Mouse (Mus musculus) Patski (cell line): ENCODE results near the gene Spryd3. TPM values are rescaled to one million over a fixed set of nuclear protein-coding genes. Genes with fewer than 3 reads are reported as not detected.

Source experiments
- ATAC-seq: fragments of 100-300 bp; one replicate; pipeline ENCODE4 v1.8.0; 2021
- CTCF ChIA-PET: fragments of 350-600 bp; sonication (Branson Sonifier 250); formaldehyde crosslinking; loops from one replicate; lab custom pipeline; 2022; ENCODE audit warnings: inconsistent platforms; lab: Charles Lee
- POLR2A ChIA-PET: fragments of 350-600 bp; sonication (Branson Sonifier 250); formaldehyde crosslinking; loops from one replicate; lab custom pipeline; 2022; ENCODE audit warnings: antibody characterized with exemption, inconsistent platforms; lab: Charles Lee
- DNase-seq: peaks from one replicate; pipeline ENCODE4 v3.0.0-alpha.2; 2011; ENCODE audit warnings: low read depth, low spot score
- H3K27me3 ChIP-seq: fragments of 371-371 bp; one replicate; pipeline ENCODE4 v1.5.1; 2021
- CTCF ChIP-seq: fragments of 100-300 bp; IDR thresholded peaks from one replicate; pipeline ENCODE4 v1.5.1; 2021
- in situ Hi-C: fragments of 300-500 bp; cut with MboI; formaldehyde crosslinking; loops from 3 replicates; pipeline ENCODE4 v1.11.1; 2018; ENCODE audit warnings: low pct_unique_long_range_greater_than_20kb, mixed read lengths
- polyA plus RNA-seq: library from polyadenylated mRNA; unstranded; gene quantifications from one replicate; pipeline ENCODE4 v1.2.3, GENCODE M21; 2021

Spryd3 gene
- polyA plus RNA-seq, 1 experiment from 2014 or later: 47.4 TPM

GRCm38 (mm10) chr15:102079221-102079620, 56.8 kb downstream of the Spryd3 start:
- no peak for DNase-seq
- in situ Hi-C loops: no loop called here
- no peak for ATAC-seq
- CTCF ChIA-PET: interaction anchor here (1.3 to 4.4 kb wide), 2 partner anchors 12 to 763 kb away, joined by 3 to 19 read pairs; no protein-coding TSS in a partner anchor
- TF ChIP-seq CTCF: no peak
- POLR2A ChIA-PET: no interaction called here
- H3K27me3 ChIP-seq: no peaks in the 10 kb centered on the region

GRCm38 (mm10) chr15:102077111-102077677, 58.8 kb downstream of the Spryd3 start:
- no peaks in the 10 kb centered on the region for H3K27me3 ChIP-seq
- CTCF ChIA-PET: interaction anchor here (0.9 to 2.5 kb wide), 3 partner anchors 8 to 23 kb away, joined by 3 to 8 read pairs (median 7); partner anchors contain the start of gene Tns2
- POLR2A ChIA-PET: interaction anchor here (1.0 kb wide), 1 partner anchor 26 kb away, joined by 5 read pairs; no protein-coding TSS in a partner anchor
- DNase-seq: no peak
- ATAC-seq: no peak
- TF ChIP-seq CTCF: no peak
- in situ Hi-C loops: no loop called here

DNA sequence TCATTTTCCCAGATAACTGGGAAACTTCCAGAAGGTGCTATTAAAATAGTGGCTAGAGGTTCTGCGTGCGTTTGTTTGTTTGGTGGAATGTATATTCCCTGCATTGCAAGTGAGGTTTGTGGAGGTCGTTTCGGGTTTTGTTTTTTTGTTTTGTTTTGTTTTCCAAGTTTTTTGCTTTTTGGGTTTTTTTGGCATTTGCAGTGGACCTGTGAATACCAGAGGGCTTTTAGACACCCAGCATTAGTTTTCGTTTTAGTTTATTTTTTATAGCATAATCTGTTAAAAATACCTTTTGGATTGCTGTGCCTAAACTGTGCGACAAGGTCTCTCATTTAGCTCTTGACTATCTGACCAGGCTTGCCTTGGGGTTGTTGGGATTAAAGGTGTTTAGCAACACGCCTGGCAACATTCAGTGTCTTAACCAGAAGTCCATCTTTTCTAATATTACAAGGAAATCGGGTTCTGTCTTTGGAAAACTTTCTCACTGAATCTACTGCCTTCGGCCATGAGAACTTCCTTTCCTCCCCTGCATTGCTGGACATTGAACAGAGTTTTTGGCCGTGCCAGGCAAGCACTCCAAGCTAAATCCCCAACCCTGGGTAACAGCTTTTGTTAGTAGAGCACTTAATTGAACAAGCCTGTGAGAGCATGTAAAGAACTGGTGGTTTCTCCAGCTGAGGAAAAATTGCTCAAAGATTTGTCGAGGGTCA, 61.0 kb downstream of the Spryd3 start:
- in situ Hi-C loops: loop anchor here (5.0 kb wide), 2 partner anchors 303 to 743 kb away; no protein-coding TSS in a partner anchor
- ATAC-seq (no peak), DNase-seq (no peak)
- no peaks in the 10 kb centered on the region for H3K27me3 ChIP-seq
- TF ChIP-seq CTCF: no peak
- ChIA-PET CTCF (interaction anchor here (2.3 to 2.5 kb wide), 2 partner anchors 10 to 25 kb away, joined by 7 to 8 read pairs; partner anchors contain the start of gene Tns2), POLR2A (interaction anchor here (0.6 to 1.0 kb wide), 2 partner anchors 26 to 34 kb away, joined by 3 read pairs; partner anchors contain the start of gene Tns2)

- in situ Hi-C loops: loop anchor here (5.0 kb wide), 2 partner anchors 302 to 742 kb away; no protein-coding TSS in a partner anchor
- DNase-seq (no peak), ATAC-seq (peak; percentile 48)
- POLR2A ChIA-PET: no interaction called here
- no peak for TF ChIP-seq CTCF
- no peaks in the 10 kb centered on the region for H3K27me3 ChIP-seq
- CTCF ChIA-PET: no interaction called here
Measured at GRCm38 (mm10) chr15:102074070-102074731, 61.8 kb downstream of the Spryd3 start.

DNA sequence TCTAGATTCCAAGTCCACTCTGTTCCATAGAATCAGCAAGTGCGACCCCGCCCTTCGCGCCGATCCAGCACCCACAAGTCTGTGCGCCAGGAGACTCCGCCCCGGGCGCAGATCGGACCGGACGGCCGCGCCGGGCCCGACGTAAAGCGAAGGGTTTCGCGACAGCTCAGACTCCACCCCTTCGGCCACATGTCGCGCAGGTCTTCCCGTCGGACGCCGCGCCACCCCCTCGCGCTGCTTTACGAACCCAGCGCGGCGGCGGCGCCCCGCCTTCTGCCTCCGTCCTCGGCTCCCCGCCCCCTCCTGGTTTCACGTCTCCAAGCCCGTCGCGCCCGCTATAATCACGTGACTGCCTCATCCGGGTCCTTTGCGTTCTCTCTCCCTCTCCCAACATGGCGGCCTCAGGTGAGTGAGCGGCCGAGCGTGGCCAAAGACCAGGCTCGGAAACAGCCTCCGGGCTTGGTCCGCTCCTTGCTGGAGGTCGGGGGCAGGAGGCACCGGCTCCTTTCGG, 62.4 kb downstream of the Spryd3 start, which contains the start of gene Eif4b:
TSS of gene Eif4b (plus strand) at position 215 of the 511 bp plus-strand sequence.
- POLR2A ChIA-PET: no interaction called here

DNA sequence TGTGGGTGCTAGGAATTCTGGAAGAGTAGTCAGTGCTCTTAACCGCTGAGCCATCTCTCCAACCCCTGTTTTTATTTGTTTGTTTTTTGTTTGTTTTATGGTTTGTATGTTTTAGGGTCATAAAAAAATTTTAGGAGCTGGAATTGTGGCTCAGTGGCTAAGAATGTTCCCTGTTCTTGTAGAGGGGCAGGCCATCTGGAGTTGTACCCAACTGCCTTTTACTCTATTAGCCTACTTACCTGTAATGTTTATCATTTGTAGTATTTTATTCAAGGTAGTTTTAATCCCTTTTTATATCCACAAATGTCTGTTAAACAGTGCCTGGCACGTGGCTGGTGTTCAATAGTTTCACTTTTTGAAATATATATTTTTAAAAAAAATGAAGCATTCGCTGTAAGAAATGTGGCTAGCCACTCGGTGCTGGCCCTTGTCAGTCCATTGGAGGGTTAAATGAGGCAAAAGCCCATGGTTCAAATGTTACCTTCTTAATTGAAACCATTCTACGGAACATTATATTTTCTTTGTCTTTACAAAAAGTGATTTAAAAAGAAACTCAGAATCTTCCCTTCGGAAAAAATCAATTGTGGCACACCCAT, 63.0 kb downstream of the Spryd3 start:
- ChIA-PET CTCF (interaction anchor here (0.9 kb wide), 1 partner anchor 48 kb away, joined by 3 read pairs; no protein-coding TSS in a partner anchor), POLR2A (no interaction called here)
- peaks cover 2% of the 10 kb centered on the region for H3K27me3 ChIP-seq
- DNase-seq: no peak
- no peak for TF ChIP-seq CTCF
- in situ Hi-C loops: loop anchor here (5.0 kb wide), 2 partner anchors 301 to 741 kb away; no protein-coding TSS in a partner anchor
- ATAC-seq: peak; percentile 13

More for the DNA sequence above, 62.4 kb downstream of the Spryd3 start, which contains the start of gene Eif4b:
- peak; percentile 75 for ATAC-seq
- no peak for TF ChIP-seq CTCF
- in situ Hi-C loops: loop anchor here (5.0 kb wide), 2 partner anchors 301 to 741 kb away; no protein-coding TSS in a partner anchor
- peak; percentile 88 for DNase-seq
- no peaks in the 10 kb centered on the region for H3K27me3 ChIP-seq
- CTCF ChIA-PET: interaction anchor here (0.9 kb wide), 1 partner anchor 49 kb away, joined by 3 read pairs; no protein-coding TSS in a partner anchor

DNA sequence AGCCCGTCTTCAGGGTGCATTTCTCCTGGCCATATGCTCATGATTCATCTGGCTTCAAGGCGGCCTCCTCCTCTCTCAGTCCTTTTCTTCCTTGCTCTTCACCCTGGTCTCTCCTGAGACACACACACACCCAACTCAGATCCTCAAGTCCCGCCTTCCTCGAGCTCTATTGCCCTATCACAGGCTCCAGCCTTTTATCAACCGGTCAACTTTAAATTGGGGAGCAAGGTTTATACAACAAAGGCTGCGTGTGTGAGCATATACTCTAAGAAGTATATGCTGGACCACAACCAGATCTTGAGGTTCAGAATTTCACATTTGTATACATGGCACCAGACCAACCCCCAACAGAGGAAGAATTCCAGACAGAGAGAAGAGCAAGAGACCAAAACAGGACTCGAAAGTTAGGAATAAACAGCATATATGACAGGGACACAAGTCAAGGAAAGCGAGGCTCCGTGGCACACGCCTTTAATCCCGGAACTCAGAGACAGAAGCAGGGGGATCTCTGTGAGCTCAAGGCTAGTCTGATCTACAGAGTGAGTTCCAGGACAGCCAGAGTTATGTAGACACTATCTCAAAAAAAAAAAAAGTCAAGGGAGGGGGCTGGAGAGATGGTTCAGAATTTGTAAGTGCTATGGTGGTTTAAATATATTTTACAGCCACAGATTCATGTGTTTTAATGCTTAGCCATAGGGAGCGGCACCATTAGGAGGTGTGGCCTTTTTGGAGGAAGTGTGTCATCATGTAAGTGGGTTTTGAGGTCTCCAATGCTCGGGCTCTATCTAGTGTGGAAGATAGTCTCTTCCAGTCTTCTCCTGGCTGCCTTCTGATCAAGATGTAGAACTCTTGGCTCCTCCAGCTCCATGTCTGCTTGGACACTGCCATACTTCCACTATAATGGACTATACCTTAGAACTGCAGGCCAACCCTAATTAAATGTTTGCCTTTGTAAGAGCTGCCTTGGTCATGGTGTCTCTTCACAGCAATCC, 65.3 kb downstream of the Spryd3 start:
- in situ Hi-C loops: loop anchor here (5.0 kb wide), 2 partner anchors 298 to 738 kb away; no protein-coding TSS in a partner anchor
- no peak for ATAC-seq
- no peak for DNase-seq
- CTCF ChIA-PET: interaction anchor here (1.2 kb wide), 1 partner anchor 75 kb away, joined by 3 read pairs; no protein-coding TSS in a partner anchor
- H3K27me3 ChIP-seq: peaks cover 7% of the 10 kb centered on the region
- TF ChIP-seq CTCF: no peak
- POLR2A ChIA-PET: no interaction called here

Other genes starting within 250 kb of the Spryd3 start
- gene Krt76, start 243.3 kb downstream of the Spryd3 start, polyA plus RNA-seq: not detected
- gene Krt4, start 211.5 kb downstream of the Spryd3 start, polyA plus RNA-seq: 0.19 TPM
- 1.3 TPM for gene Krt79, start 195.9 kb downstream of the Spryd3 start, polyA plus RNA-seq
- gene Krt78, start 181.9 kb downstream of the Spryd3 start, polyA plus RNA-seq: 0.05 TPM
- 73.5 TPM for gene Krt8, start 131.8 kb downstream of the Spryd3 start, polyA plus RNA-seq
- 24.8 TPM for gene Krt18, start 108.1 kb downstream of the Spryd3 start, polyA plus RNA-seq
- gene Eif4b, start 62.5 kb downstream of the Spryd3 start, polyA plus RNA-seq: 237 TPM
- 53.6 TPM for gene Tns2, start 35.8 kb downstream of the Spryd3 start, polyA plus RNA-seq
- 0.05 TPM for gene Igfbp6, start 8.1 kb upstream of the Spryd3 start, polyA plus RNA-seq
- 0.13 TPM for gene Soat2, start 14.3 kb upstream of the Spryd3 start, polyA plus RNA-seq
- 96.4 TPM for gene Zfp740, start 67.0 kb upstream of the Spryd3 start, polyA plus RNA-seq
- 79.6 TPM for gene Csad, start 68.5 kb upstream of the Spryd3 start, polyA plus RNA-seq
- 0.35 TPM for gene Itgb7, start 95.7 kb upstream of the Spryd3 start, polyA plus RNA-seq
- 32.0 TPM for gene Rarg, start 121.3 kb upstream of the Spryd3 start, polyA plus RNA-seq
- 0.03 TPM for gene Gm9918, start 134.3 kb upstream of the Spryd3 start, polyA plus RNA-seq
- gene Mfsd5, start 143.2 kb upstream of the Spryd3 start, polyA plus RNA-seq: 47.4 TPM
- gene Espl1, start 160.0 kb upstream of the Spryd3 start, polyA plus RNA-seq: 21.8 TPM
- gene Pfdn5, start 189.9 kb upstream of the Spryd3 start, polyA plus RNA-seq: 642 TPM
- gene Myg1, start 195.5 kb upstream of the Spryd3 start, polyA plus RNA-seq: 87.1 TPM
- 43.3 TPM for gene Aaas, start 214.5 kb upstream of the Spryd3 start, polyA plus RNA-seq
- gene Sp7, start 230.9 kb upstream of the Spryd3 start, polyA plus RNA-seq: not detected